ENCODE assay signal across 9 mouse cellular contexts in genomic region chr16:33891099-33891498, GRCm38 (mm10).
DNase-seq lines count a peak whose midpoint lies in the region; ATAC-seq and TF ChIP-seq lines count a peak whose summit lies in the region.
"Had no signal": no experiment of that assay in that cellular context is flagged by ENCODE, and none has a peak within 500 bp of the region (broad histone marks: within the 10 kb centered on the region; RNA-seq: fewer than 3 reads in every experiment).

No protein-coding gene starts in this region.

- no peaks in the 10 kb centered on the region for H3K9me3 ChIP-seq in heart, embryonic 13.5 days
- H3K9me3 ChIP-seq in heart, postnatal 0 days (replicated peaks; ENCODE audit: control insufficient read depth, low read length): no peaks in the 10 kb centered on the region
- H3K9me3 ChIP-seq in liver, embryonic 14.5 days (ENCODE audit: control insufficient read depth, low read length): no peaks in the 10 kb centered on the region
- H3K9me3 ChIP-seq in forebrain, embryonic 15.5 days: no peaks in the 10 kb centered on the region

- DNase-seq in heart, postnatal 36 days: no peak
- peak; percentile 39 to 64 for DNase-seq in adrenal gland, adult 18-20 months (ENCODE audit: low spot score in 2 of 2)
- no peak for DNase-seq in heart, postnatal 0 days (ENCODE audit: low spot score)
- peak in 2 of 3 experiments; percentile 12 for DNase-seq in liver, embryonic 14.5 days (ENCODE audit: low read depth in 3 of 3, low spot score in 3 of 3)
- no peak for DNase-seq in cerebellum, postnatal 36 days
- no peak for DNase-seq in gastrocnemius, postnatal 10 days
- DNase-seq: cerebellum, adult 9-11 months had no signal

- peak overlapping the region; percentile 60 for H3K9ac ChIP-seq in heart, embryonic 13.5 days
- no peak overlapping the region for H3K9ac ChIP-seq in heart, postnatal 0 days (replicated peaks; ENCODE audit: low read depth, low read length)
- H3K9ac ChIP-seq in liver, embryonic 14.5 days (replicated peaks): no peak overlapping the region
- no peak overlapping the region for H3K9ac ChIP-seq in forebrain, embryonic 15.5 days (replicated peaks)

- H3K4me3 ChIP-seq in heart, embryonic 13.5 days: no peak overlapping the region
- no peak overlapping the region for H3K4me3 ChIP-seq in heart, postnatal 0 days (ENCODE audit: low read depth, low read length)
- no peak overlapping the region for H3K4me3 ChIP-seq in liver, embryonic 14.5 days (ENCODE audit: insufficient read depth in 1 of 2, low read depth in 2 of 2, low read length in 2 of 2)
- no peak overlapping the region for H3K4me3 ChIP-seq in forebrain, embryonic 15.5 days

- H3K27me3 ChIP-seq in heart, embryonic 13.5 days (replicated peaks): no peaks in the 10 kb centered on the region
- no peaks in the 10 kb centered on the region for H3K27me3 ChIP-seq in heart, postnatal 0 days (ENCODE audit: control insufficient read depth, insufficient read depth, low read length)
- no peaks in the 10 kb centered on the region for H3K27me3 ChIP-seq in liver, embryonic 14.5 days (ENCODE audit: control insufficient read depth, insufficient read depth, low read length)
- H3K27me3 ChIP-seq in forebrain, embryonic 15.5 days: no peaks in the 10 kb centered on the region

- H3K4me1 ChIP-seq in heart, embryonic 13.5 days: peaks cover 67% of the 10 kb centered on the region
- H3K4me1 ChIP-seq in heart, postnatal 0 days (ENCODE audit: control insufficient read depth, insufficient read depth): peaks cover 14% of the 10 kb centered on the region
- H3K4me1 ChIP-seq in liver, embryonic 14.5 days (replicated peaks; ENCODE audit: control insufficient read depth in 2 of 2, insufficient read depth in 2 of 2, low read length in 1 of 2): peaks cover 3 to 40% of the 10 kb centered on the region in 2 experiments; a peak in 3 of 4 replicates
- H3K4me1 ChIP-seq in forebrain, embryonic 15.5 days: peaks cover 11% of the 10 kb centered on the region

- no peak for TF ChIP-seq CTCF in heart, postnatal 0 days (IDR thresholded peaks at IDR 0.05; ENCODE audit: low read depth)
- TF ChIP-seq CTCF in liver, embryonic 14.5 days (IDR thresholded peaks at IDR 0.05; ENCODE audit: low read depth): no peak

- ATAC-seq in heart, embryonic 13.5 days (ENCODE audit: extremely low read depth, insufficient number of reproducible peaks, low FRiP score, low TSS enrichment): no peak
- ATAC-seq in heart, postnatal 0 days (ENCODE audit: insufficient read depth, low read depth): no peak
- no peak for ATAC-seq in liver, embryonic 14.5 days (ENCODE audit: insufficient read depth)
- no peak for ATAC-seq in forebrain, embryonic 15.5 days (replicated peaks)

- peak overlapping the region; percentile 65 for H3K4me2 ChIP-seq in heart, embryonic 13.5 days
- H3K4me2 ChIP-seq in heart, postnatal 0 days (ENCODE audit: low read depth, low read length): no peak overlapping the region
- H3K4me2 ChIP-seq in liver, embryonic 14.5 days (ENCODE audit: low read depth): no peak overlapping the region
- H3K4me2 ChIP-seq in forebrain, embryonic 15.5 days (replicated peaks): no peak overlapping the region

- peak overlapping the region; percentile 88 for H3K27ac ChIP-seq in heart, embryonic 13.5 days (replicated peaks)
- peak overlapping the region; percentile 94 for H3K27ac ChIP-seq in heart, postnatal 0 days (ENCODE audit: low read depth)
- H3K27ac ChIP-seq in liver, embryonic 14.5 days: no peak overlapping the region
- H3K27ac ChIP-seq in forebrain, embryonic 15.5 days (replicated peaks): no peak overlapping the region

- no peaks in the 10 kb centered on the region for H3K36me3 ChIP-seq in heart, embryonic 13.5 days
- H3K36me3 ChIP-seq in heart, postnatal 0 days (replicated peaks; ENCODE audit: control insufficient read depth, insufficient read depth, low read length): no peaks in the 10 kb centered on the region
- H3K36me3 ChIP-seq in liver, embryonic 14.5 days (replicated peaks; ENCODE audit: control insufficient read depth, insufficient read depth, low read depth): no peaks in the 10 kb centered on the region
- no peaks in the 10 kb centered on the region for H3K36me3 ChIP-seq in forebrain, embryonic 15.5 days

- no peak for TF ChIP-seq EP300 in heart, postnatal 0 days (IDR thresholded peaks at IDR 0.05; ENCODE audit: low read depth)
- TF ChIP-seq EP300 in liver, embryonic 14.5 days (IDR thresholded peaks at IDR 0.05; ENCODE audit: low read depth): no peak

- 76% methylated on average over 8 of the region's 8 CpGs for WGBS in heart, embryonic 13.5 days
- WGBS in heart, postnatal 0 days: 78% methylated on average over 8 of the region's 8 CpGs
- 61% methylated on average over 8 of the region's 8 CpGs for WGBS in liver, embryonic 14.5 days (ENCODE audit: insufficient replicate concordance)
- WGBS in forebrain, embryonic 15.5 days: 86% methylated on average over 8 of the region's 8 CpGs

- intact Hi-C loops in heart, postnatal 36 days (cut with DNase I): loop anchor here (2.0 kb wide), 1 partner anchor 48 kb away; no protein-coding TSS in a partner anchor

Comparison
In these comparisons a context has a peak if more than half of its experiments do, and no peak if none do; other contexts are left out.
1. H3K27ac ChIP-seq: peak in heart, embryonic 13.5 days (single experiment) and heart, postnatal 0 days (single experiment); none in liver, embryonic 14.5 days (single experiment) and forebrain, embryonic 15.5 days (single experiment).
2. DNase-seq: peak in adrenal gland, adult 18-20 months (2 of 2) and liver, embryonic 14.5 days (2 of 3); none in heart, postnatal 36 days (0 of 2), heart, postnatal 0 days (single experiment), cerebellum, postnatal 36 days (0 of 2) and gastrocnemius, postnatal 10 days (single experiment).